Mouse (Mus musculus) hindbrain, embryonic 15.5 days (tissue): ENCODE results near the gene Rnft2. TPM values are rescaled to one million over a fixed set of nuclear protein-coding genes. Genes with fewer than 3 reads are reported as not detected.

Source experiments
- ATAC-seq: fragments of 200-750 bp; cut with Nextera tagmentation; 2 replicates; pipeline ENCODE4 v1.8.0; 2017; ENCODE audit warnings: low read depth, moderate number of reproducible peaks, moderate TSS enrichment; ENCODE audit not compliant: low FRiP score
- H3K27ac ChIP-seq: fragments of 300-500 bp; sonication (generic); replicated peaks from 2 replicates; pipeline ENCODE4 v1.5.1; 2015; ENCODE audit warnings: mild to moderate bottlenecking, inconsistent platforms
- H3K27me3 ChIP-seq: fragments of 300-500 bp; sonication (generic); 2 replicates; pipeline ENCODE4 v1.6.1; 2015; ENCODE audit warnings: control low read depth, inconsistent platforms
- H3K36me3 ChIP-seq: fragments of 300-500 bp; sonication (generic); 2 replicates; pipeline ENCODE4 v1.6.1; 2015; ENCODE audit warnings: control low read depth, inconsistent platforms
- H3K4me1 ChIP-seq: fragments of 300-500 bp; sonication (generic); replicated peaks from 2 replicates; pipeline ENCODE4 v1.6.1; 2015; ENCODE audit warnings: control low read depth, inconsistent platforms
- H3K4me2 ChIP-seq: fragments of 300-500 bp; sonication (generic); 2 replicates; pipeline ENCODE4 v1.6.1; 2015; ENCODE audit warnings: moderate library complexity, mild to moderate bottlenecking, inconsistent platforms
- H3K4me3 ChIP-seq: fragments of 300-500 bp; sonication (generic); 2 replicates; pipeline ENCODE4 v1.5.1; 2015; ENCODE audit warnings: mild to moderate bottlenecking, inconsistent platforms
- H3K9ac ChIP-seq: fragments of 300-500 bp; sonication (generic); 2 replicates; pipeline ENCODE4 v1.6.1; 2015; ENCODE audit warnings: inconsistent platforms
- H3K9me3 ChIP-seq: fragments of 300-500 bp; sonication (generic); 2 replicates; pipeline ENCODE4 v1.6.1; 2016; ENCODE audit warnings: control low read depth, inconsistent platforms
- WGBS: fragments of 180-500 bp; shearing (Covaris S2); methylation state at CpG from one replicate; pipeline ENCODE4 v1.1.7; 2015; 5-methylcytosine and 5-hydroxymethylcytosine counted together
- polyA plus RNA-seq: library from polyadenylated mRNA; unstranded; fragments of >200 nt; fragmentation: Nextera tagmentation; extraction: Ambion mirVana; gene quantifications from 2 replicates; pipeline ENCODE4 v1.2.1, GENCODE M21; 2015

Gene Rnft2
- polyA plus RNA-seq, 1 experiment from 2014 or later: 13.6 TPM

DNA sequence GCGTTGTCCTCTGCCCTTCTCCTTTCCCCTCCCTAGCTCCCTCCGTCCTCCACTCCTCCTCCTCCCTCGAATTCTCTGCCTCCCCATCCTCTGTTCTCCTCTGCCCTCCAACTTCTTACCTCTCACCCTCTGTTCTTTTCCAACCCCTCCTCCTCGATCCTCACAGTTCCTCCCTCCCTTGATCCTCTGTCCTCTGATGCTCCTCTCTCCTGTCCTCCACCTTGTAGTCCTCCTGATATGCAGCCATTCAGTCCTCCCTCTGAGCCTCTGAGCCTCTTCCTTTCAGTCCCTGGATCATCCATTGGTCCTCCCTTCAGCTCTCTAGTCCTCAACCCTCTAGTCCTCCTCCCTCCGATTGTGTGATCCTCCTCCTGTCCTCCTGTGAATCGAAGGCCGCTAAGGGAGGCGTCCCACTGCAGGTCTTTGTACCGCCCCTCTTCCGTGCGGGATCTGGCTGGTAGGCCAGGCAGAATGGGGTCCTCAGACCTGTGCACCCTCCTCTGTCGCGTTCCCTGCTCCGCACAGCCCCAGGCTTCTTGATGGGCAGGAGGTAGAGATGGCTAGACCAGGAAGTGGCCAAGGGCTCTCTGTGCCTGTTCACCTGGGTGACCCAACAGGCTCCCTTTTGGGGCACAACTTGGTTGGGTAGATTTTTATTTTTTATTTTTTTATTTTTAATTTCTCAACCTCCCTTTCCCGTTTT lies 841 bp upstream of the Rnft2 start:
- ATAC-seq: peak; percentile 5; the same call in 1 of the 2 replicates
- Histone ChIP-seq H3K4me2 (peak overlapping the region; percentile 88), H3K27ac (peak overlapping the region; percentile 86), H3K4me1 (peaks cover 28% of the 10 kb centered on the region), H3K9ac (peak overlapping the region; percentile 64), H3K9me3 (no peaks in the 10 kb centered on the region), H3K4me3 (peak overlapping the region; percentile 61), H3K36me3 (peaks cover 13% of the 10 kb centered on the region), H3K27me3 (no peaks in the 10 kb centered on the region)
- 4% methylated on average over 15 of the region's 15 CpGs for WGBS

DNA sequence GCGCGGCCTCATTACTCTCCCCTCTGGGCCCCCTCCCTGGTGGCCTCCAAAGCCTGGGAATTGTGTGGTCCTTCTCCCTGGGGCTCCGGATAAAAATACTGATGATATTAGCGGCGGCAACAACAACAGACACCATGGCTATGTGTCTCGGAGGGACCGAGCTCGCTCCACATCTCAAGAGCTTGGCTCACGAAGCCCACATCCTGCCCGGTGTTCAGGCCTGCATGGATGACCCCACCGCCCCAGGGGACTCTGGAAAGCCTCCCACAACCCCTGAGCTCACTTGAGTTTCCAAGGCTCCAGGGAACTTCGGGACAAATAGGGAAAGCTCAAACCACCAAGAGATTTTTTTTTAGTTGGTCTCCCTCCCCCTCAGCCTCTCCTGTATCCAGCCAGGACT lies 5.2 kb downstream of the Rnft2 start:
- Histone ChIP-seq H3K9ac (no peak overlapping the region), H3K27me3 (no peaks in the 10 kb centered on the region), H3K4me3 (no peak overlapping the region), H3K27ac (no peak overlapping the region), H3K4me1 (peaks cover 10% of the 10 kb centered on the region), H3K4me2 (no peak overlapping the region), H3K9me3 (no peaks in the 10 kb centered on the region), H3K36me3 (peaks cover 32% of the 10 kb centered on the region)
- 85% methylated on average over 12 of the region's 12 CpGs for WGBS
- ATAC-seq: no peak

DNA sequence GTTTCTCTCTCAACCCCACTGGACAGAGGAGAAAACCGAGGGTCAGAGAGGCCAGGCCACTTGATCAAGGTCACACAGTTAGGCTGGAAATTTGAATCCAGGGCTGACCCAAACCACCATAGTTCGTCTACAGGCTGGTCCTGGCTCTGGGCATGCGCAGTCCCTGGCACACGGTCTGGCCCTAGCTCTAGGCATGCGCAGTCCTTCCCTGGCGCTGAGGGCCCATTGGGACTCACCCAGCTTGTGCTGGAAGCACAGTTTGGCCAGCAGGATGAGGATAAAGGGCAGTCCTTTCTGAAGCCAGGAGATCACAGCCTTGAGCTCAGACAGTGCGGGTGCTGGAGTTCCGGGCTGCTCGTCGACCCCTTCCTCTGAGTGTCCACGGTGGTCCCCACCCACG lies 8.0 kb downstream of the Rnft2 start:
- H3K4me3 ChIP-seq: no peak overlapping the region
- no peak overlapping the region for H3K4me2 ChIP-seq
- peaks cover 49% of the 10 kb centered on the region for H3K36me3 ChIP-seq
- H3K27me3 ChIP-seq: no peaks in the 10 kb centered on the region
- H3K9ac ChIP-seq: no peak overlapping the region
- H3K4me1 ChIP-seq: no peaks in the 10 kb centered on the region
- H3K27ac ChIP-seq: no peak overlapping the region
- H3K9me3 ChIP-seq: no peaks in the 10 kb centered on the region
- ATAC-seq: no peak
- 78% methylated on average over 12 of the region's 12 CpGs for WGBS

- H3K9ac ChIP-seq: no peak overlapping the region
- H3K4me2 ChIP-seq: no peak overlapping the region
- no peaks in the 10 kb centered on the region for H3K27me3 ChIP-seq
- no peak overlapping the region for H3K27ac ChIP-seq
- ATAC-seq: no peak
- no peak overlapping the region for H3K4me3 ChIP-seq
- H3K9me3 ChIP-seq: no peaks in the 10 kb centered on the region
- WGBS: 95% methylated on average over 13 of the region's 13 CpGs
- H3K36me3 ChIP-seq: peaks cover 61% of the 10 kb centered on the region
- no peaks in the 10 kb centered on the region for H3K4me1 ChIP-seq
Observed at GRCm38 (mm10) chr5:118230071-118230611, 14.8 kb downstream of the Rnft2 start.

DNA sequence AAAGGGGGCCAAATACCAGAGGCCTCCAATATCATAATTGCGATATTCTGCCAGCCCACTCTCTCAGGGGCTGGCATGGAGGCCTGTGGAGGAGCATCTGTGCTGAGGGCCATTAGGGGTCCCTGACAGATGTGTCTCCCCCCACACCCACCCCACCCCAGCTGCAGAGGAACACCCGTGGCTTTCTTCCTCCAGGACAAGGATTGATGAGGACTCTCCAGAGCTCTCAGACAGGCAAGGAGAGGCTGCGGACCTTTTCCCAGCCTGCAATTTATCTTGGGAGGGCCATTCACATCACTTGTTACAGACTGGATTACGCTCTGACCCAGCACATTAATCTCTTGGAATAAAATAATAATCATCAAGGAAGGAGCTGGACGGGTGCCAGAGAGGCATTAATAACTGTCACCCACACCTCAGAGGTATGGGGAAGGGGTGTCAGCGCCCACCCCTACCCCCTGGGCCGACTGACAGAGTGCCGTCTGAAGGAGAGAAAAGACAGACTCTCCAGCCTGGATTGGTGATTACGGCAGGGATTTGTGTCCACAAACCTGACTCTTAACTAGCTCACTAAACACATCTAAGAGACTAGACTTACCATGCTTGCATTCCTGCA lies 21.7 kb downstream of the Rnft2 start:
- H3K27me3 ChIP-seq: no peaks in the 10 kb centered on the region
- H3K4me2 ChIP-seq: no peak overlapping the region
- no peaks in the 10 kb centered on the region for H3K9me3 ChIP-seq
- H3K36me3 ChIP-seq: peaks cover 45% of the 10 kb centered on the region
- peak; percentile 77; the same call in 1 of the 2 replicates for ATAC-seq
- WGBS: 30% methylated on average over 9 of the region's 9 CpGs
- H3K4me1 ChIP-seq: peaks cover 8% of the 10 kb centered on the region
- H3K27ac ChIP-seq: 0 out of 2 replicates have a peak overlapping the region, but pooled peaks have one; percentile 38
- H3K4me3 ChIP-seq: no peak overlapping the region
- H3K9ac ChIP-seq: no peak overlapping the region

DNA sequence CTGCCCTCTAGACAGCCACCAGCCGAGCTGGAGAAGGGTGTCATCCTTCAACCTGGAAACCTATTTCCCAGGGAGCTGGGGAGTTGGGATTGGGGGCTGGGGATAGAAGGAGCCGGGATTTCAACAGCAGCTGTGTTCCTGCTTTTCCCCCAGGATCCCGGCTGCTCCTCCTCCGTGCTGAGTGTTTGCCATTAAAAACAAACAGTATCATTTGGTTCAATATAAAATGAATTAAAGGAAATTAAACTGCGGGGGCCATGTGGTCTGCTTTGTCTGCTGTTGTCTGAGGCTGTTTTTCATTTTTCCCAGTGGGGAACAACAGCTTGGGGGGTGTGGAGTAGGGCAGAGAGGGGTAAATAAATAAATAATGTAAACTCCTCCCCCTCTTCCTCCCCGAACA lies 27.5 kb downstream of the Rnft2 start:
- Histone ChIP-seq H3K27me3 (no peaks in the 10 kb centered on the region), H3K4me2 (no peak overlapping the region), H3K27ac (no peak overlapping the region), H3K36me3 (peaks cover 14% of the 10 kb centered on the region), H3K9ac (no peak overlapping the region), H3K9me3 (no peaks in the 10 kb centered on the region), H3K4me1 (peaks cover 19% of the 10 kb centered on the region), H3K4me3 (no peak overlapping the region)
- ATAC-seq: no peak
- WGBS: 47% methylated on average over 6 of the region's 6 CpGs

GRCm38 (mm10) chr5:118214418-118215154 lies 30.3 kb downstream of the Rnft2 start:
- Histone ChIP-seq H3K9ac (peak overlapping the region; percentile 8; the same call in 1 of the 2 replicates), H3K36me3 (no peaks in the 10 kb centered on the region; the same call in 1 of the 2 replicates), H3K4me3 (peak overlapping the region; percentile 27), H3K27ac (peak overlapping the region; percentile 47), H3K4me1 (peaks cover 19% of the 10 kb centered on the region), H3K4me2 (peak overlapping the region; percentile 59), H3K27me3 (no peaks in the 10 kb centered on the region), H3K9me3 (no peaks in the 10 kb centered on the region)
- 5% methylated on average over 24 of the region's 24 CpGs for WGBS
- ATAC-seq: peak; percentile 77

- Histone ChIP-seq H3K27ac (peak overlapping the region; percentile 47), H3K4me2 (peak overlapping the region; percentile 59), H3K36me3 (no peaks in the 10 kb centered on the region; the same call in 1 of the 2 replicates), H3K27me3 (no peaks in the 10 kb centered on the region), H3K9ac (peak overlapping the region; percentile 8; the same call in 1 of the 2 replicates), H3K4me3 (peak overlapping the region; percentile 27), H3K9me3 (no peaks in the 10 kb centered on the region), H3K4me1 (peaks cover 19% of the 10 kb centered on the region)
- WGBS: 15% methylated on average over 5 of the region's 5 CpGs
- no peak for ATAC-seq
Observed at GRCm38 (mm10) chr5:118214012-118214411, 30.9 kb downstream of the Rnft2 start.

DNA sequence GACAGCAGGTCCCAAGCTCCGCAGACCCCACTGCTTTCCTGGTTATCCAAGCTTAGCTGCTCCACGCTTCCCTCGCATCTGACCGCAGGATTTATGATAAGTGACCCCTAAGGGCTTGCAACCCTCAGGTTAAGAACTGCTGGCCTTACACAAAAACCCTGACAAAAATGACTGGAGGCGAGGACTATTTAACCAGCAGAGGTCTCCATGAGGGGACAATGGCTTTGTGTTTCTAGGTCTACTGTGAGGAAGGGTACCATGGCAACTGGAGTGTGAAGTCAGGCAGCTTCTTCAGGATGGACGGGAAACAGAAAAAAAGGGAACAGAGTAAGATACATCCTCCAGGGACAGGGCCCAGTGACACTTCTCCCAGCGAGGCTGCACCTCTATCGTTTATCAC lies 39.1 kb downstream of the Rnft2 start:
- no peak overlapping the region for H3K27ac ChIP-seq
- no peak overlapping the region for H3K9ac ChIP-seq
- ATAC-seq: no peak
- H3K27me3 ChIP-seq: no peaks in the 10 kb centered on the region
- no peak overlapping the region for H3K4me3 ChIP-seq
- no peak overlapping the region for H3K4me2 ChIP-seq
- WGBS: 27% methylated on average over 8 of the region's 8 CpGs
- no peaks in the 10 kb centered on the region for H3K9me3 ChIP-seq
- H3K4me1 ChIP-seq: 0 out of 2 replicates have a peak, but pooled peaks cover 7% of the 10 kb centered on the region
- H3K36me3 ChIP-seq: peaks cover 6% of the 10 kb centered on the region; the same call in 1 of the 2 replicates

DNA sequence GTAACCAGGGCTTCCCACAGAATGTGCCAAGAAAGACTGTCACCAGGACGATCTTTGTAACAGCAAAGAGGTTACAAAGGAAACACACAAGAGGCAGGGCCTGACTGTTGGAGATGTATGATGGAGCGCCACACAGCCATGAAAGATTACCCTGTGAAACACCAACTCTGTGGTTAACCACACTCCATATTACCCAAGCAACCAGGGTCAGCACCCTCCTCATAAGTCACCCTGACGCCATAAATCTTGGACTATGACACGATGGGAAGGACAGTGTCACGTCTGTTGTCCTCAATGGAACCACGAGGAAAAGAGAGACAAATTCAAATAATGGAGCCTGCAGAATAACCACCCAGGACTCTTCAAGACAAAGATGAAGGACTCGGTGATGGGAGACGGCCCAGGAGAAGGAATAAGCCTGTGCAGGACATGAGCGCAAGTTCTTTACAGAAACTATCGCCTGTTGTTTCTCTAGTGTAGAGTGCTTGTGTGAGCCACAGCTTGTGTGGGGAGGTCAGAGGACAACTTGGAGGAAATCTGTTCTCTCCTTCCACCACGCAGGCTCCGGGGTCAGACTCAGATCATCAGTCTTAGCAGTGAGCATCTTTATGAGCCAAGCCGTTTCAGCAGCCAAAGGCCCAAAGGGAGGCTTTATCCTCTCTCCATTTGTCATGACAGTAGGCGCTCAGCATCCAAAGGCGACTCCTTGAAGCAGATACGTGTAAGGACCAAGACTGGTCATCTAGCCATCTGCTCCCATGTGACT lies 40.1 kb downstream of the Rnft2 start:
- Histone ChIP-seq H3K4me2 (no peak overlapping the region), H3K27ac (no peak overlapping the region), H3K4me3 (no peak overlapping the region), H3K4me1 (0 out of 2 replicates have a peak, but pooled peaks cover 7% of the 10 kb centered on the region), H3K9me3 (no peaks in the 10 kb centered on the region), H3K9ac (no peak overlapping the region), H3K27me3 (no peaks in the 10 kb centered on the region), H3K36me3 (peaks cover 6% of the 10 kb centered on the region; the same call in 1 of the 2 replicates)
- 57% methylated on average over 16 of the region's 16 CpGs for whole genome bisulfite sequencing
- ATAC-seq: no peak

GRCm38 (mm10) chr5:118199670-118200069 lies 45.2 kb downstream of the Rnft2 start:
- Histone ChIP-seq H3K27ac (no peak overlapping the region), H3K36me3 (peaks cover 6% of the 10 kb centered on the region; the same call in 1 of the 2 replicates), H3K4me3 (no peak overlapping the region), H3K9ac (no peak overlapping the region), H3K4me2 (no peak overlapping the region), H3K27me3 (no peaks in the 10 kb centered on the region), H3K4me1 (no peaks in the 10 kb centered on the region), H3K9me3 (no peaks in the 10 kb centered on the region)
- no peak for ATAC-seq
- 59% methylated on average over 5 of the region's 5 CpGs for WGBS
